Mouse (Mus musculus) left cerebral cortex, adult 18-20 months (tissue): ENCODE data around the gene Eml3. TPM values are rescaled to one million over a fixed set of nuclear protein-coding genes. Genes with fewer than 3 reads are reported as not detected.

Source experiments
- DNase-seq, 2 experiments: peaks; one replicate each; pipeline ENCODE4 v3.0.0; 2021 to 2022; ENCODE audit warnings: low spot score in 2 of 2, mixed read lengths in 1 of 2
- microRNA-seq, 2 experiments: library from miRNA; unstranded; fragments of <30 nt; microRNA quantifications; one replicate each; pipeline ENCODE4 v1.2.0; 2021
- total RNA-seq, 2 experiments: library from RNA; stranded (reverse); gene quantifications; 2 replicates each; pipeline ENCODE4 v1.2.3; 2021

Eml3 gene
- total RNA-seq, 2 experiments from 2014 or later, result 9.0 to 11.5 TPM

DNA sequence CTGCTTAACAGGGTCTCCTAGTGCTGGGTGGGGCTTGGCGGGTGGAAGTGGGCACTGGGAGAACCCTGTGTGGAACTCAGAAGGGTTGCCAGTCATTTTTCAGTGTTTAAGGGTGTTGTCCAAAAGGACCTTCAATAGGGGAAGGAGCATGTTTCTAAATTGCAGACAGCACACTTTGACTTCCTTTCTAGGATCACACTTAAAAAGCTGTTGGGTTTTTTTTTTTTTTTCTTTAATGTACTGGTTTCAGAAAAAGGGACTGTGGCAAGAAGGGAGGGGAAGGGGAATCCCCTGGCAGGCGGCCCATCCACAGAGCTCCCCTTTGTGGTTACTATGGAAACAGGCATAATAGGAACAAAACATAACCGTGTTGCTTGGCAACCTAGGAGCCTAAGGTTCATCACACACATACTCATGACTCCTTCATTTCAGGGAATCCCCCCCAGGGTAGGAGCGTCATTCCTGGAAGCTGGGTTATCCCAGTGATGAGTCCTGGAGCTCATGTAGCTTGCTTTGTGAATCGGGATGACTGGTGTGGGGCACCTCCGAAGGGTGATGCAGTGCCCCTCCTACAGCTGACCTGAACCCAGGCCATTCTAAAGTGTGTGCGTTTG, 55.0 kb downstream of the Eml3 start:
- no peak for DNase-seq

DNA sequence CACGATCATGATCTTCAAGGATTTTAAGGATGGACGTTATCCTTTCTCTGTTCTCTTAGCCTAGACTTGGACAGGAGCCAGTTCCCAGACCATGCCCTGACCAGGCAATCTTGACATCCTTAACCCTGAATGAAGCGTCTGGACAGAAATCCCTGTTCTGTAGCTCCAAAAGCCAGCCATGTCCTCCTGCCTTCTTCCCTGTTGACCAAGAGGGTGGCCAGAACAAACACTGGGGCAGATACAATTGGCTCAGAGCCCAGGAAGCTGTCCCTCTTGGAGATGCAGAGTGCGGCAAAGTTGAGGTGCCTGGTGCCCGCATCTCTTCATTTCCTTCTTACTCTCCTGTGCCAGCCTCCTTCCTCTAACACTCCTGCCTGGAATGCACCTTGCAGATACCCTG, 56.5 kb downstream of the Eml3 start:
- DNase-seq, result no peak

DNA sequence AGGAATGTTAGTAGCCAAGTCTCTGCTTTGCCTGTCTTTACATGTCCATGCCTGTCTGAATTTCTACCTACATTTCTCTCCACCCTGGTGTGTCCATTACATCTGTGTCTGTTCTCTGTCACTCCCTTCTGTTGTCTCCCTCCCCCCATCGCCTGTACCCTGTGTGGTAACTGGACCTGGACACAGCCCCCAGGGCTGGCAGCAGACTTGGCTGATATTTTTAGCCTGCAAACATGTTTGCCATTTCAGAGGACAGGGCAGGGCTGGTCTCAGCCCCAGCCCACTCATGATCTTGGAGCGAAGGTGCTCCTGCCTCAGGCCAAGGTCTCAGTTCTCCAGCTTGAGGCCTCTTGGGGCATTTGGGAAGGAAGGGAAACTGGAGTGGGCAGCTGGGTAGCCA, 58.5 kb downstream of the Eml3 start:
- no peak for DNase-seq

DNA sequence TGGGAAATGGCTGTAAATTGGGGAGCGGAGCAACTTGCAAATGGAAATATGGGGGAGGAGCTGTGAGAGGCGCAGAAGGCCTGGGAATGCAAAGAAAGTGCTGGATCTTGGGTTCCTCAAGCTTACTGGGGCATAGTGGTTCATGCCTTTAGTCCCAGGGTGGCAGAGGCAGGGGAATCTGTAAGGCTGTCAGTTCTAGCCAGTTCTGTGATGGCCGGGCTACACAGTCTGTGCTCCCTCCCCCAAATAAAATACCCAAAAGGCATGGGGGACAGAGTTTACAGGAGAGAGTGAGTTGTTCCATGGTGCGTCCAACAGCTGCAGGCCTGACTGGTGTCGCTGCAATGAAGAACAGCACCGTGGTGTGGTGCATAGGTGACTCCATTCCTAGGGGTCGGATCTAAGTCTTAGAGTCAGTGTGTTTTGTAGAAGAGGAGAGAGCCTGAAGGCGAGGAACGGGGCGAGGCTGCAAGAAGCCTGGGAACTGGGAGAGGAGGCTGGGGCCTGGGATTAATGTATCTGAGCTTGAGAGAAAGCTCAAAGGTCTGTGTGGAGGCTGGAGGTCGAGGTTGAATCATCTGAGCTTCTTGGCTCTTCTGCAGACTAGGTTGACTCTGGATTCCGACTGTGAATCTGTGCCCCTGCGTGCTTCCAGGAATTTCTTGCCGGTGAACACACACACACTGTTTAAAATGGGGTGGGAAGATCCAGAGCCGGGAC, 59.2 kb downstream of the Eml3 start:
- no peak for DNase-seq

DNA sequence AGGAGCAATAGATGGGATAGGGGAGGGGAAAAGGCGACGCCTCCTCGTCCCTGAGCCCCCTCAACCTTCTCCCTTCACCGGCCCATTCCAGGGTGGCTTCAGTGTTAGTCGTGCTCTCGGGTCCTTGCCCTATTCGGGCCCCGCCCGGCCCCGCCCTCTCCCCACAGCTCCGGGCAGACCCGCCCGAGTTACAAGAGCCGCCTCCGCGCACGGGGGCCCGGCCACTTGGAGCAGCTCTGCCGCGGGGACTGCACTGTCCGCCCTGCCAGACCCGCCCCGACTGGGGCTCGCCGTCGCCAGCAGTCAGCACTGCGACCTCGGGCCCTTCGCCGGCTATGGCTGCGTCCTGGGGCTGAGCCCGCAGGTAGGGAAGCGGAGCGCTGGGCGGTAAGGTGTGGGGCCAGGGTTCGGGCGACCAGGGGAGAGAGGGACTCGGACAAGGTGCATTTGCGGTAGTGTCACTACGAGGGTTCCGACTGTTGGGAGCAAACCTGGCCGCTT, 59.8 kb downstream of the Eml3 start, which contains the start of gene Ahnak:
Gene Ahnak (plus strand): TSS at position 219 of the 501 bp plus-strand sequence.
- no peak for DNase-seq

DNA sequence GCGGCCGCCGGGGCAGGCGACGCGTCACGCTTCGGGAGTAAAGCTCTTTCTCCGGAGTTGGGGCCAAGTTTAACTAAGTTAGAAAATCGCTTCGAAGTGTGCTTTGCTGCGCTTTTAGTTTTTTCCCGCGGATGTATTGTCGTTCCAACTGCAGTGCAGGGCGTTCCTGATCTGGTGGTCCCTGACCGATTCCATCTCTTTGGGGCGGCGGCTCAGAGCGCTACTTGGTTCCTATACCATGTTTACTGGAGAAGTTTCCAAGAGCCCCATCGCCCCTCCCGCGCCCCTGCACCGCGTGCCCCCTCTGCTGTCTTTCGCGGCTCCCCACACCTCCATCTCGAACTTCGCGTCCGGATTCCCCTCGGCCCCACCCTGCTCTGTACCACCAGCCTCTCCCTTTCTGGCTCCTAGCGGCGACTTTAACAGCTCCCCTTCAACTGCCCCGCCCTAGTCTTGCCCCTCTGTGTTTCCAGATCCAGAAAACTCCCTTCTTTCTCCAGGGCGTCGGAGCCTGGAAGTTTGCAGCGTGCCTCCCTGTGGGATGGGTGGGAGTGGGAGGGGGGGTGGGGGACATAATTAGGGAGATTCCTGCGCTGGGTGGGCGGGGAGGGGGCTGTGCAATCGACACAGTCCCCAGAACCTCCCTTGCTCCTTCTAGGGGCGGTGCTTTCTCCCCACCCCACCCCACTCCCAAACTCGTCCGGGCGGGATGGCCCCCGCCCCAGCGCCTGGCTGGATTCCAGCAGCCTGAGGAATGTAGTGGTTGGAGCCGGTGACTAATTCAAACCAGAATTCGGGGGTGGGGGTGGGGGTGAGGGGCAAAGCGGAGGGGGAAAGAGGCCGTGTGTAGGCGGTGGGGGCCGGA, 60.4 kb downstream of the Eml3 start:
- no peak for DNase-seq

DNA sequence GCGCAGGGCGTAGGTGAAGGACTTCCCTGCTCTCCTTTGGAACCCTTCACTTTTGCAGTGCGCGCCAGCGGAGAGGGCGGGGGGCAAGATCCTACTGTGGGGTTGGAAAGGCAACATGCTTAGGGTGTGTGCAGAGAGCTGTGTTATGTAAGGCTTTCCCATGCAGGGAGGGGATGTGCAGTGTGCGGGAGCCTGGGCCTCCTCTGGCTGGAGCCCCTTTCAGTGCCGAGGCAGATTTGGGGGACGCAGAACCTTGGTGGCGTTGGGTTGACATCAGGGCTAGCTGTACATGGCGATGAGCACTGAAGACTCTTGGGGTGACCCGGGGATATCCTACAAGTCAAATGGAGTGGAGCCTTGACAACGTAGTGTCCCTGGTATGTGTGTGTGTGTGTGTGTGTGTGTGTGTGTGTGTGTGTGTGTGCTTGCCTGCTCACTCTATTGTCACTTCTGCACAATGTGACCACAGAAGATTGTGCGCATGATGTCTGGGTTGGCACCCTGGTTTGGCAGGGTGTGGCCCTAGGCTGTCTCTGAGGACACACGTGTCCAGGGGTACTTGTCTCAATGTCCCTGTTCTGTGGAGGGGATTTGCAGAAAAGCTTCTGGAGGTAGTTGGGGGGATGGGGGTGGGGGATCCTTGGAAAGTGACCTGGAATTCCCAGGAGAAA, 61.2 kb downstream of the Eml3 start:
- no peak for DNase-seq

Small RNA genes lying within 50 kb of the gene (microRNA-seq; reads per million reads assigned to microRNA genes)
- 0.25 to 0.42 reads per million in 2 experiments for gene Mir5136

Other genes starting within 250 kb of the Eml3 start
- 100 to 1,000 TPM; 148 to 152 TPM for gene Slc3a2, start 206.2 kb upstream of the Eml3 start, total RNA-seq
- 10 to 100 TPM; 46.9 to 50.5 TPM for gene Wdr74, start 193.7 kb upstream of the Eml3 start, total RNA-seq
- 1 to 10 TPM in 1 of 2 experiments, under 1 TPM in 1; 0.94 to 1.5 TPM for gene 1700092M07Rik, start 188.8 kb upstream of the Eml3 start, total RNA-seq
- 10 to 100 TPM; 70.1 to 72.7 TPM for gene Stx5a, start 188.1 kb upstream of the Eml3 start, total RNA-seq
- gene Nxf1, start 172.5 kb upstream of the Eml3 start, total RNA-seq, result 10 to 100 TPM; 78.1 to 88.5 TPM
- gene Tmem223, start 158.6 kb upstream of the Eml3 start, total RNA-seq, result 10 to 100 TPM; 57.3 to 63.7 TPM
- 1 to 10 TPM; 7.6 to 7.8 TPM for gene Tmem179b, start 155.1 kb upstream of the Eml3 start, total RNA-seq
- 10 to 100 TPM; 13.7 to 15.9 TPM for gene Taf6l, start 143.1 kb upstream of the Eml3 start, total RNA-seq
- gene Polr2g, start 131.0 kb upstream of the Eml3 start, total RNA-seq, result 100 to 1,000 TPM; 106 to 107 TPM
- gene Zbtb3, start 127.0 kb upstream of the Eml3 start, total RNA-seq, result 1 to 10 TPM; 5.5 to 6.0 TPM
- gene Ttc9c, start 110.2 kb upstream of the Eml3 start, total RNA-seq, result 10 to 100 TPM; 38.7 to 42.4 TPM
- 100 to 1,000 TPM; 123 to 127 TPM for gene Hnrnpul2, start 109.5 kb upstream of the Eml3 start, total RNA-seq
- gene AC129217.1, start 99.8 kb upstream of the Eml3 start, total RNA-seq, result 1 to 10 TPM in 1 of 2 experiments, not detected in 1; 2.3 TPM
- 100 to 1,000 TPM in 1 of 2 experiments, 10 to 100 TPM in 1; 98.1 to 112 TPM for gene Bscl2, start 92.1 kb upstream of the Eml3 start, total RNA-seq
- 100 to 1,000 TPM; 181 to 184 TPM for gene Gng3, start 90.4 kb upstream of the Eml3 start, total RNA-seq
- 1 to 10 TPM; 1.2 to 1.7 TPM for gene Lrrn4cl, start 78.8 kb upstream of the Eml3 start, total RNA-seq
- 10 to 100 TPM; 91.4 to 96.7 TPM for gene Ubxn1, start 58.1 kb upstream of the Eml3 start, total RNA-seq
- gene Uqcc3, start 48.6 kb upstream of the Eml3 start, total RNA-seq, result 10 to 100 TPM; 29.7 to 37.1 TPM
- 1 to 10 TPM; 8.2 TPM for gene Lbhd1, start 45.8 kb upstream of the Eml3 start, total RNA-seq
- gene Gm49403, start 45.6 kb upstream of the Eml3 start, total RNA-seq, result not detected
- gene 1810009A15Rik, start 40.7 kb upstream of the Eml3 start, total RNA-seq, result 10 to 100 TPM; 20.2 to 23.0 TPM
- gene Gm49416, start 40.6 kb upstream of the Eml3 start, total RNA-seq, result 1 to 10 TPM; 2.1 to 3.8 TPM
- gene Ints5, start 36.5 kb upstream of the Eml3 start, total RNA-seq, result 10 to 100 TPM; 23.9 to 24.6 TPM
- 10 to 100 TPM; 93.2 to 93.8 TPM for gene Ganab, start 31.5 kb upstream of the Eml3 start, total RNA-seq
- gene B3gat3, start 9.2 kb upstream of the Eml3 start, total RNA-seq, result 100 to 1,000 TPM; 188 to 189 TPM
- gene Rom1, start 196 bp upstream of the Eml3 start, total RNA-seq, result 1 to 10 TPM; 6.4 to 7.6 TPM
- gene Mta2, start 12.3 kb downstream of the Eml3 start, total RNA-seq, result 10 to 100 TPM; 49.6 to 49.8 TPM
- gene Tut1, start 24.3 kb downstream of the Eml3 start, total RNA-seq, result 10 to 100 TPM; 22.5 to 23.7 TPM
- 100 to 1,000 TPM; 251 to 256 TPM for gene Eef1g, start 37.5 kb downstream of the Eml3 start, total RNA-seq
- gene Ahnak, start 59.7 kb downstream of the Eml3 start, total RNA-seq, result 10 to 100 TPM; 18.6 to 23.5 TPM
- gene Scgb1a1, start 158.4 kb downstream of the Eml3 start, total RNA-seq, result not detected
- gene Asrgl1, start 206.1 kb downstream of the Eml3 start, total RNA-seq, result 100 to 1,000 TPM; 131 to 136 TPM